Mouse (Mus musculus) thymus, postnatal 10 days (tissue): ENCODE measurements around the gene Ptprc.

Experiments
- DNase-seq, 2 experiments: peaks; one replicate each; pipeline ENCODE4 v3.0.0; 2021; ENCODE audit warnings: low spot score in 2 of 2

Gene Ptprc

GRCm38 (mm10) chr1:138175494-138175893 is at the start of gene Ptprc:
Gene Ptprc (minus strand): TSS chr1:138175708.
- DNase-seq, result no peak

- DNase-seq, result no peak
Observed at GRCm38 (mm10) chr1:138214736-138215458, 39.4 kb upstream of the Ptprc start.

DNA sequence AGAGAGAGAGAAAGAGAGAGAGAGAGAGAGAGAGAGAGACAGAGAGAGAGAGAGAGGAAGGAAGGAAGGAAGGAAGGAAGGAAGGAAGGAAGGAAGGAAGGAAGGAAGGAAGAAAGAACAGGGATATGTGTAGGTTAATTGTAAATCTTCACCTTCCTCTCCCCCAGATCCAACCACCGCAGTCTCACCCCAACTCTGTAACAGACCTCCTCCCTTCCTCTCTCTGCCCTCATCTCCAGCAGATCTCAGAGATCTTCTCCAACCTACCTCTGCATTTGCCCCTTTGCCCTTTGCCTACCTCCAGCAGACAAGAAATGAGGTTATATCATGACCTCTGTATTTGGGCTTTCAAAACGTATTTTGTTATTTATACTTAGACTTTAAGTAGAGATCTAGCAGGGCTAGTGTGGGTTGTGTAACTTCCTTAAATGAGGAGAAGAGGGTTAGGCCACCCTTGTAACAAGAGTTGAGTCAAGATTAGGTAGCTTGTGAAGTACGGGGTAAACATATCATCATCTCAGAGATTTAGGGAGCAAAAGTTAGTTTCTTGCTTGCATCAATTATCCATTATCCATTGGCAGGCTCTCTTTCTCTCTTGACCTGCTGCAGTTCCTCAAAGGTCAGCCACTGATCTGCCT is 35.0 kb upstream of the Ptprc start:
- no peak for DNase-seq

DNA sequence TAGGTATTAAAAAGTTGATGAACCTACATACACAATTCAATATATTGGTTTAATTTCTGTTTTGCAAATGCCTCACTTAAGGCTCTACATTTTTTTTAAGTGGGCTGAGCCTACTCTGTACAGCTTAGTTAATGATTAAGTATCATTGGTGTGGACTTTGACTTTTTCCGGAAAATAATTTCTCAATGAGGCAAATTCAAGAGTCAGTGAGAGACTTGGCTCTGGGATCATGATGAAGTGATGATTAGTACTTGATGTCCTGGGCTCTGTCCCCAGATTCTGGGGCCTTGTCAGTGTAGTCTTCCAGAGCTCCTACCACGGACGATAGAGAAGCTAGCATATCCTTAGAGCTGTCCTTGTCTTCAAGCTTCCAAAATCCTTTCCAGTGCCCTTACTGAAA is 34.2 kb upstream of the Ptprc start:
- no peak for DNase-seq

- no peak for DNase-seq
Observed at GRCm38 (mm10) chr1:138206041-138206440, 30.5 kb upstream of the Ptprc start.

GRCm38 (mm10) chr1:138191689-138192508 is 16.4 kb upstream of the Ptprc start:
- DNase-seq, result peak; percentile 86 to 91

DNA sequence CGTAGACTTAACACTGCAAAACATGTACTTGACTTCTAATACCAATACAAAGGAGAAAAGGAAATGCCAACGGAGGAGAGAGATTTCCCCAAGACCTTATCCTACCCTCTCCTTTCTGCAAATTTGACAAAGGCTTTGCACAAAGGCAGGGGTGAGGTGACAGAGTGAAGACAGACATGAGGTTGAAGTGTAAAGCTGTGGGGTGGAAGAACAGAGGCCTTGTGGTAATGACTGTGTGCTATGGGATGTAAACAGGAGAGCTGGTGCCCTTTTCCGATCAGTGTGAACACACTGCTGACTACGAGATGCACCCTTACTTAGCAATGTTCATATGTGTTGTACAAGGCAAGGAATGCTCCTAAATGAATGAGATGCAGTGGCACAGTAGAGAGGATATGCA is 12.6 kb upstream of the Ptprc start:
- no peak for DNase-seq

DNA sequence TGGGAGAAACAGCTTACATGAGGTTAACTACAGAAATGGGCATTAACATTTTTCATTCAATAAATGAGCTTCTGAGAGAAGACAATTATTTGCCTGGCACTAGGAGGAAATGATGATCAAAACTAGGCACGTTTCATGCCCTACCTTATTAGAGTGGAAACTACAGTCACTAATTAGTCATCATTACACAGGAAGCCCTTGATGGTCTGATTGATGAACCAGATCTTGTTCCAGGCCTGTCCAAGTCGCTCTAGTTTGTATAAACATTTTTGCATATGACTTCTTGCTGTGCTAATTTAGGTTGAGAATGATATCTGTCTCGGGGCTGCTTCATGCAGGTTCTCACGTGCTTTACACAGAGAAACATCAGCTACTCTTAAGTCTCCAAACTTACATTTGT is 10.4 kb upstream of the Ptprc start:
- no peak for DNase-seq

GRCm38 (mm10) chr1:138180081-138180480 is 4.6 kb upstream of the Ptprc start:
- DNase-seq, result no peak

- DNase-seq, result no peak
Observed at GRCm38 (mm10) chr1:138174705-138175492, 609 bp downstream of the Ptprc start.

DNA sequence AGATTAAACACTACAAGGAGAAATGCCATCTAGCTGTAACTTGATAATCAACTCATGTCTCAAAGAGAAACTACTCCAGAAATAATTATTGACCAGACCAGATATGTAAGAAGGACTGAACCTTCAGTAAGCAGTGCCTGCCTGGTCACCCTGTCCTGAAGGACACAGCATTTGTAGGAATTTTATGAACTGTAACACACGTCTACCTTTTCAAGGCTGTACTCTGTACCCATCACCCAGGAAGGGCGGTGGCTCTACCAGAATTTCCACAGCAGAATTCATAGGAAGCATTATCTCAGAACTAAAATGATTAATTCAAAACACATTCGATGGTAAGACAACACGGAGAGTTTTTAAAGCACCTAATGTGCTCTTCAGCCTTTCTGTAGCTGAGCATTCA is 1.4 kb downstream of the Ptprc start:
- no peak for DNase-seq

DNA sequence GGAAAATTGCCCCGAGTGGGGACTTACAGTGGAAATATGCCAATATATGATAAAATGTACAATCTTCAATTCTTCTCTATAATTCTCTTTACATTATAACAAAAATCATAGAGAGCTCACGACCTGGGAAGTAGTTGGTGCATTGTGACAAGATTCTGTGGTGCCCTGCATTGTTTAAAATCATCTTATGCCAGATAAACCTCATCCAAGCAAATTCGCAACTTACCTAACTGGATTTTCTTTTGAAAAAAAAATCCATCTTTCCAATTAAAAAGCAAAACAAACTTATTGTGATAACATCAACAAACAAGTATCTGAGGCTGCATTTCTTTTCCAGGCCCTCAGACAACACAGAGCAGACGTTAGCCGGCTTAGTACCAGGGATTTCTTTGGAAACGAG is 1.8 kb downstream of the Ptprc start:
- no peak for DNase-seq

GRCm38 (mm10) chr1:138172547-138172946 is 3.0 kb downstream of the Ptprc start:
- no peak for DNase-seq

DNA sequence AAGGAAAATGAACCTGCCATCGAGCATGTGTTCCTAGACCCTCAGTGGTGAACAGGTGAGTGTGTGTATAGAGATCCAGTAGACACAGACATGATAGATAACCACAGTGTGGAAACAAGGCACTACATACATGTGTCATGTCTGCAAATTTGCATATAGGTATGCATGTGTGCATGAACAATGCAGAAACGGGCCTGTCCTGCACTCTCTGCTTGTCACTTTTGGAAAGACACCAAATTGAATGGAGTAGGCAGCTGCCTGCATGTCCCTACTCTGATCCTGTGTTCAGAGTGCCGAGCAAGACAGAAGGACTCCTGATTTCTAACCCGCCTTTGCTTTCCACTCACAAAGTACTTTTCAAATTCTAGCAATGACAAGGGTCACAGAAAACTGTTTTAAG is 3.4 kb downstream of the Ptprc start:
- no peak for DNase-seq

DNA sequence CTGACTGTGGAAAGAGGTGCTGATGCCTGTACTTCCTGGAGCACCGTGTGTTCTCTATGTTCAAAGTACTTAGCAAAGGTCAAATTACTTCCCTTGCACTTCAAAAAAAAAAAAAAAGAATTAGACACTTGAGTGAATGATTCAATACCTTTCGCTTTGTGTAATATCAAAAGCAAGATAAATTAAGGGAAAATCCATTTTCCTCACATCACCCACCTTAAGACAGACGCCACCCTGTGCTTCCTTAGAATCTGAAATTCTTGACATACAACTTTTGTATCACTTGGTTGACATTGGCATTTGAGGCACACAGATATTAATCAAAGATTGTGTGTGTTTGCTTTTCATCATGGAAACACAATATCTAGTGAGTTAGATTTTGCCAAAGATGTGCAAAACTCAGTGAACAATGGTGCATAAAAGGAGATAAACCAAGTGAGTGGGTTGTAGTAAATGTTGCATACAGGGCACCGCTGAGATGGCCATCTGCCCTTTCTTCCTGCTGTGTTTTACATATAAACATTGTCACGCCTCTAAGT is 9.2 kb downstream of the Ptprc start:
- DNase-seq, result no peak

DNA sequence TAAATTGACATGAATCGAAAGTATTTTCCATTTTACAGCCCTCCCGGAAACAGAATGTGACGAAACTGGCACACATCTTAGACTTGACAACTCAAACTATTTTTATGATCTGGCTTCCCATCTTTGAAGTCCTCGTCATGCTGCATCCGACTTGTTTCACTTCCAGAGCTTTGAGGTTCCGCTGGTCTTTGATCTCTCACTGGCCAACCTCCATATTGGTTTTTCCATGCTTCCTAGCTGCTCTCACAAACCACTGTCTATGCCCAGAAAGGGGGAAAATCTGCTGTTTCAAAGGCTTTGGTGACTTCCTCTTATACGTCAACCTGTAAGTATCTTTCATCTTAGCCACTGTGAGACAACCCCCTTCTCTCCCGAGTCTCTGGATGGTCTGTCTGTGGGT is 12.9 kb downstream of the Ptprc start:
- no peak for DNase-seq

DNA sequence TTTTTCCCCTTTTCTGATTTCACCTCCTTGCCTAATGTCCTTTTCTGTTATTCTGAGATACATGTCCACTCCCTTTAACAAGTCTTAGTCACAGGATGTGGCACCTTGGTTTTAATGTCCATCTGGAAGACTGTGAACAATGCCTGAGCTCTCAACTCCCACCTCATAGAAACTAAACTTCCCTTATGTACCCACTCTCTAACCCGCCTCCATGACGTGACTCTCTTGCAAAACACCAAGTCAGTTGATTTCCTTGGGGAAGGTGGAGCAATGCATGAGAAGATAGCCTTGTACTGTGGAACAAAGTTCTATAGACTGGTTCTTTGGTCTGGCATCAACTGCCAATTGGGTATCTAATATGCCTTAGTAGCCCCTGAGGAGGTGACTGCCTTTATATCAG is 16.6 kb downstream of the Ptprc start:
- DNase-seq, result no peak

DNA sequence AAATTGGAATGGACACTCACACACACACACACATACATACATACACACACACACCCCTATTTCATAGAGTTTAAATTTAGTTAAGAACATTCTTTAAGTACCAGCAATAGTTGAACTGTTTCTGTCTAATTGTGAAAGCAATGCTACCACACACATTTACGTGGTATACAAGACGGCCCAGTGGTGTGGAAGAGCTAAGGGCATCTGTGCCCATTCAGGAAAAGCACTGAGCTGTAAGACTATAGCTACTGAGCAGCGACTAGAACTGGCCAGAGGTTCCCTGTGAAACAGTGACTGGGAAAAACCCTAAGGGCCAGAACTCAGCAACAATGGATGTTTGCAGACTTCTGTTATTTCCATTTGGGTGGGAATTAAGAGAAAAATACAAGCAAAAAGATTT is 17.3 kb downstream of the Ptprc start:
- no peak for DNase-seq

GRCm38 (mm10) chr1:138157709-138158108 is 17.8 kb downstream of the Ptprc start:
- DNase-seq, result no peak

- peak; percentile 68 to 70 for DNase-seq
Observed at GRCm38 (mm10) chr1:138157008-138157407, 18.5 kb downstream of the Ptprc start.

- DNase-seq, result peak; percentile 54 to 64
Observed at GRCm38 (mm10) chr1:138154185-138154785, 21.2 kb downstream of the Ptprc start.
